Mouse (Mus musculus) ES-Bruce4 (cell line): Measurements from ENCODE around the gene Gm12166.

Experiments
- CTCF ChIP-seq: IDR thresholded peaks from one replicate; pipeline ENCODE4 v1.8.1; 2011; ENCODE audit warnings: low read depth, low read length
- EP300 ChIP-seq: IDR thresholded peaks from 2 replicates; pipeline ENCODE4 v1.6.1; 2011; ENCODE audit warnings: low read depth, low read length; ENCODE audit not compliant: insufficient read depth
- POLR2A ChIP-seq: IDR thresholded peaks from one replicate; pipeline ENCODE4 v1.8.1; 2011; ENCODE audit warnings: low read length; ENCODE audit not compliant: insufficient read depth

DNA sequence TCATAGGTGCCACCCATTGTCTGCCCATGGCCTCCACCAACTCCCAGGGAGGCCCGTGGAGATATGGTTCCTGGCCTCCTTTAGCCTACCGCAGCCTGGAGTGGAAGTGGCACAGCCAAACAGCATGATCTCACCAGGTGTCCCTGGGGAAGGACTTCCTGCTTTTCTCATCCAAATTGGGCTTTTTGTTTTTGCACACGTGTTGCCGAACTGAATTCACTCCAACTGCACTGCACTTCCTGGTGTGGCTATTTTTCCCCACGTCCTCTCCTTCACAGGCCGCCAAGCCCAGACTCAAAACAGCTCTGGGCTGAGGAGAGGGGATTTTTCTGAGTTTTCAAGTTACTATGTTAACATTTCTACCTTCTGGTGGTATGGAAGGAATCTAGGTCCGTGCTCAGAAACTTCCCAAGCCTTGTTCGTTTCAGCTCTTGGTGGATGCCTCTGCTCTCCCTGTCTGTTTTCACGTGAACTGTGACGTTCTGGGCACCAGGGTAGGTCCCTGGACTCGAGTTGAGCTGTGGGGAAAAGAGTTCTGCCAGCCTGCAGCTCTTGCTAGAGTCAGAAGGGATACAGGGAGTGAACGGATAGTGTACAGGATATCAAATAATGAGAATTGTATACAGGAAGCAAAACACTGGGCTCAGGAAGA, 16.8 kb upstream of the Gm12166 start:
- no peak for TF ChIP-seq POLR2A
- no peak for TF ChIP-seq CTCF
- TF ChIP-seq EP300, result peak; percentile 97
